Mouse (Mus musculus) thymus, postnatal 0 days (tissue): ENCODE results near the gene Abhd16a. TPM values are rescaled to one million over a fixed set of nuclear protein-coding genes. Genes with fewer than 3 reads are reported as not detected.

ENCODE experiments used
- DNase-seq: peaks from one replicate; pipeline ENCODE4 v3.0.0-alpha.2; 2015; ENCODE audit warnings: low spot score
- polyA plus RNA-seq: library from polyadenylated mRNA; unstranded; fragments of >200 nt; fragmentation: Nextera tagmentation; extraction: Ambion mirVana; gene quantifications from 2 replicates; pipeline ENCODE4 v1.2.1, GENCODE M21; 2015

Abhd16a gene
- polyA plus RNA-seq, 1 experiment from 2014 or later, result 90.6 TPM

DNA sequence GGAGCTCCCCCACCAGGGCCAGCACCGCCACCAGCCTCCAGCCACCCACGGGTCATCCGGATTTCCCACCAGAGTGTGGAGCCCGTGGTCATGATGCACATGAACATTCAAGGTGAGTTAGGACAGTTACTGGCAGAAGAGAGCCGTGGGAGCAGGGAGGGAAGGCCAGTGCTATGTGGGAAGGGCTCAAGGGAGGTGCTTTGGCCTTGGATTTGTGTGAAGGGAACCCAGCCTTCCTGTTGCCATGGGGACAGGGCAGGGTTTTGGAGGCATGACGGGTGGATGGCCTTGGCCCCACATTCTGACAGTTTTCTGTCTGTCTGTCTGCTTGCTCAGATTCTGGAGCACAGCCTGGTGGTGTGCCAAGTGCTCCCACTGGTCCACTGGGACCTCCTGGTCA is 52.9 kb downstream of the Abhd16a start:
- DNase-seq, result no peak

- no peak for DNase-seq
These were observed 57.1 kb downstream of the Abhd16a start for GRCm38 (mm10) chr17:35146139-35146538.

DNA sequence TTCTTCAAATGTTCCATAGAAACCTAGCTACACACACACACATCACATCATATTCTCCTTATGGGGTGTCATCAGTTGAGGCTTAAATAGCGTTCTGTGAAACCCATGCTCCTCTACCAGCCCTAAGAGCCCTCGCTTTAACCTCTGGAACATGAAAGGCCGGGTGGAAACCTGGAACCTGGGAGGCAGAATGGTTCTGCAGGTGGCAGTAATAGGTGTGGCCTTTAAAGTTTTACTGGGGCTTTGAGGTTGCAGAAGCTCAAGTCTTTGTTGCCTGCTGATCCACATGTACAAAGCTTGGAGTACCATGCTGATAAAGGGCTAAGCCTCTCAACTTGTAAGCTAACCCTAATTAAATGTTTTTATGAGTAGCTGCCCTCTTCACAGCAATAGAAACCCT is 58.3 kb downstream of the Abhd16a start:
- DNase-seq, result no peak

DNA sequence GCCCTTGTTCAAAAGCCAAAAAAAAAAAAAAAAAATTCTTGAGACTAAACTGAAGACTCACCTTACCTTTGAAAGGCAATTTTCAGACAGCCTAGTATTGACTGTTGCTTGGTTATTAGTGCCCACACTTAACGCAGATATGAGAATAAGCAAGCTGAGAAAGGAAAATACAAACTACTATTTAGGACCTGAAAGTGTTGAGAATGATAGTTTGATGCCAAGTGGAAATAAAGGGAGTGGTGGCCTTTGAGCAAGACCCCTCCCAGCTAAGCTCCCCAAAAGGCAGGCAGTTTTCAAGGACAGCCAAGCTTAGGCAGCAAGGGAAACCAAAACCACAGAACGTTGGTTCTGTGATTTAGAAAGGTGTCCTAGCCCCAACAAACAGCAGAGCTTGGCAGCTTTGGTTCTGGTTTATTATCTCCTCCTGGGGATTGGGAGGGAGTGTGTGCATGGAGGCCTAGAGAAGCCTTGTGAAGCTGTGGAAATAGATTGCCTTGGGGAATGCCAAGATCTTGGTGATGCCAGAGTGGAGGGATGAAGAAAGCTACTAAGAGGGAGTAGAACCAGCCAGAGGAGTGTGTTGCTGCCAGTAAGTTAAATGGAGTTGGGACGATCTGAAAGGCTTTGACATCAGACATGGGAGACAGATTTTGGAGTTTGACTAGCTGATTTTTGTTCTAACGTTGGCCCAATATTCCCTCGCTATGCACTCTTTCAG is 59.0 kb downstream of the Abhd16a start:
- no peak for DNase-seq

DNA sequence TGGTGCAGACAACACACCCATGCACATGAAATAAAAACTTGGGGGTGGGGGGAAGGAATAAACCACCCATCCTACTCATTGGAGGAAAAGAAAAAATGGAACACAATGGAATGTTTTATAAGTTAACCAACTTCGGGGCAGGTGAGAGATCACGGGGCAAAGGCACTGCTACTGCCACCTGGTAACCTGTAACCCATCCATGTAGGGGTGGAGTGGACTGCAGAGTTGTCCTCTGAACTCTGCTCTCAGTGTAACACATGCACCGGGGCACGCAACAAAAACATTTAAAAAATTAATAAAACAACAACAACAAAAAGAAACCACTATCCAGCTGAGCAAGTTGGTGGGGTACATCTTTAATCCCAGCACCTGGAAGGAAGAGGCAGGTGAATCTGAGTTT is 63.1 kb downstream of the Abhd16a start:
- no peak for DNase-seq

Other genes starting within 250 kb of the Abhd16a start
- gene Skiv2l, start 239.1 kb upstream of the Abhd16a start, polyA plus RNA-seq, result 49.7 and 50.1 TPM in 2 replicates
- gene Nelfe, start 238.9 kb upstream of the Abhd16a start, polyA plus RNA-seq, result 82.4 and 88.6 TPM in 2 replicates
- 5.2 and 6.2 TPM in 2 replicates for gene Cfb, start 226.7 kb upstream of the Abhd16a start, polyA plus RNA-seq
- 1.6 and 1.7 TPM in 2 replicates for gene Zbtb12, start 209.8 kb upstream of the Abhd16a start, polyA plus RNA-seq
- gene Gm20547, start 207.2 kb upstream of the Abhd16a start, polyA plus RNA-seq, result not detected in 2 replicates
- 7.6 TPM in 2 replicates for gene C2, start 191.0 kb upstream of the Abhd16a start, polyA plus RNA-seq
- gene Ehmt2, start 190.8 kb upstream of the Abhd16a start, polyA plus RNA-seq, result 38.6 and 47.9 TPM in 2 replicates
- gene Slc44a4, start 174.8 kb upstream of the Abhd16a start, polyA plus RNA-seq, result 0.57 and 0.81 TPM in 2 replicates
- gene Neu1, start 158.0 kb upstream of the Abhd16a start, polyA plus RNA-seq, result 25.7 and 28.2 TPM in 2 replicates
- gene Hspa1b, start 130.0 kb upstream of the Abhd16a start, polyA plus RNA-seq, result 0.72 and 0.83 TPM in 2 replicates
- not detected in 2 replicates for gene Gm20481, start 119.4 kb upstream of the Abhd16a start, polyA plus RNA-seq
- 6.8 and 7.6 TPM in 2 replicates for gene Hspa1a, start 117.1 kb upstream of the Abhd16a start, polyA plus RNA-seq
- 0.09 and 0.27 TPM in 2 replicates for gene Hspa1l, start 116.6 kb upstream of the Abhd16a start, polyA plus RNA-seq
- 179 and 197 TPM in 2 replicates for gene Lsm2, start 107.4 kb upstream of the Abhd16a start, polyA plus RNA-seq
- gene Vars, start 88.3 kb upstream of the Abhd16a start, polyA plus RNA-seq, result 125 and 138 TPM in 2 replicates
- 0.26 and 0.36 TPM in 2 replicates for gene Vwa7, start 72.7 kb upstream of the Abhd16a start, polyA plus RNA-seq
- gene Sapcd1, start 61.2 kb upstream of the Abhd16a start, polyA plus RNA-seq, result 18.2 and 22.5 TPM in 2 replicates
- 8.9 and 13.5 TPM in 2 replicates for gene Msh5, start 42.5 kb upstream of the Abhd16a start, polyA plus RNA-seq
- 501 and 524 TPM in 2 replicates for gene Clic1, start 39.3 kb upstream of the Abhd16a start, polyA plus RNA-seq
- 51.6 and 57.5 TPM in 2 replicates for gene Ddah2, start 30.2 kb upstream of the Abhd16a start, polyA plus RNA-seq
- 0.27 and 0.57 TPM in 2 replicates for gene Ly6g6c, start 23.9 kb upstream of the Abhd16a start, polyA plus RNA-seq
- 0.06 and 0.08 TPM in 2 replicates for gene Mpig6b, start 23.1 kb upstream of the Abhd16a start, polyA plus RNA-seq
- 0.89 and 1.0 TPM in 2 replicates for gene Ly6g6e, start 12.4 kb upstream of the Abhd16a start, polyA plus RNA-seq
- 0.55 and 0.60 TPM in 2 replicates for gene Ly6g6d, start 11.2 kb upstream of the Abhd16a start, polyA plus RNA-seq
- gene Ly6g6f, start 3.7 kb upstream of the Abhd16a start, polyA plus RNA-seq, result 0.12 TPM in 1 of 2 replicates, not detected in the other
- 0.37 TPM in 1 of 2 replicates, not detected in the other for gene Ly6g5c, start 19.0 kb downstream of the Abhd16a start, polyA plus RNA-seq
- 3.7 and 4.0 TPM in 2 replicates for gene Ly6g5b, start 26.2 kb downstream of the Abhd16a start, polyA plus RNA-seq
- 26.9 and 31.2 TPM in 2 replicates for gene Gpank1, start 32.2 kb downstream of the Abhd16a start, polyA plus RNA-seq
- gene Csnk2b, start 32.8 kb downstream of the Abhd16a start, polyA plus RNA-seq, result 348 and 353 TPM in 2 replicates
- gene D17H6S53E, start 37.1 kb downstream of the Abhd16a start, polyA plus RNA-seq, result 11.2 and 14.7 TPM in 2 replicates
- gene Apom, start 42.8 kb downstream of the Abhd16a start, polyA plus RNA-seq, result 0.18 and 0.21 TPM in 2 replicates
- gene Bag6, start 45.9 kb downstream of the Abhd16a start, polyA plus RNA-seq, result 42.3 and 48.0 TPM in 2 replicates
- gene Prrc2a, start 75.6 kb downstream of the Abhd16a start, polyA plus RNA-seq, result 81.3 and 113 TPM in 2 replicates
- 45.2 and 47.2 TPM in 2 replicates for gene Aif1, start 86.8 kb downstream of the Abhd16a start, polyA plus RNA-seq
- 35.3 and 41.8 TPM in 2 replicates for gene Lst1, start 99.2 kb downstream of the Abhd16a start, polyA plus RNA-seq
- 144 and 167 TPM in 2 replicates for gene Ltb, start 105.2 kb downstream of the Abhd16a start, polyA plus RNA-seq
- gene Tnf, start 112.7 kb downstream of the Abhd16a start, polyA plus RNA-seq, result 4.2 and 5.7 TPM in 2 replicates
- 4.4 and 4.7 TPM in 2 replicates for gene Lta, start 116.1 kb downstream of the Abhd16a start, polyA plus RNA-seq
- gene Gm16181, start 131.6 kb downstream of the Abhd16a start, polyA plus RNA-seq, result 0.26 and 0.69 TPM in 2 replicates
- gene Atp6v1g2, start 144.4 kb downstream of the Abhd16a start, polyA plus RNA-seq, result 1.3 and 1.8 TPM in 2 replicates
- gene Nfkbil1, start 146.5 kb downstream of the Abhd16a start, polyA plus RNA-seq, result 14.0 and 16.8 TPM in 2 replicates
- gene Ddx39b, start 152.5 kb downstream of the Abhd16a start, polyA plus RNA-seq, result 423 and 446 TPM in 2 replicates
- gene H2-D1, start 173.5 kb downstream of the Abhd16a start, polyA plus RNA-seq, result 441 and 555 TPM in 2 replicates
- gene H2-Q1, start 231.1 kb downstream of the Abhd16a start, polyA plus RNA-seq, result 1.4 and 1.9 TPM in 2 replicates